Mouse (Mus musculus) lung, postnatal 0 days (tissue): Measurements from ENCODE around the gene Klkb1.

Source experiments
- CTCF ChIP-seq: IDR thresholded peaks from 2 replicates; pipeline ENCODE4 v1.5.1; 2016; ENCODE audit warnings: antibody characterized with exemption, mild to moderate bottlenecking
- EP300 ChIP-seq: IDR thresholded peaks from 2 replicates; pipeline ENCODE4 v1.6.1; 2016; ENCODE audit warnings: antibody characterized with exemption, mild to moderate bottlenecking, control low read depth

DNA sequence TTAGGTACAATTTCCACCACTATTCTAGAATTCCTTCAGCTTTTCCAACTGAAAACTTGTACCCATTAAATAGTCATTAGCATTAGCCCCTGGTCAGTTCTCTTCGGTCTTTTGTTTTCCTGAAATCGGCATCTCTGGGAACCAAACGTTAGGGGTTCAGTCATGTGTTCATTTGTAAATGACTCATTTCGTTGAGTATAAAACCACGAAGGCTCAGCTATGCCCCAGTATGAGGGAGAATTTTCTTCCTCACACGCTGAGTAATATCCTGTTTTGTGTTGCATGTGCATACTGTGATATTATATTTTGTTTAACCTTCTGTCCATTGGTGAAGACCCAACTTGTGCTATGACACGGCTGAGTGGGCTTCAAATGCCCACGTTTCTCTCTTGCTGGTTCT is 36.2 kb downstream of the Klkb1 start:
- TF ChIP-seq CTCF: no peak
- TF ChIP-seq EP300: no peak
